Mouse (Mus musculus): Measurements from ENCODE around the gene A3galt2. TPM values are rescaled to one million over a fixed set of nuclear protein-coding genes. Genes with fewer than 3 reads are reported as not detected.

A3galt2 gene
- polyA plus RNA-seq (2012): 0.05 TPM in 1 of 2 replicates, not detected in the other

DNA sequence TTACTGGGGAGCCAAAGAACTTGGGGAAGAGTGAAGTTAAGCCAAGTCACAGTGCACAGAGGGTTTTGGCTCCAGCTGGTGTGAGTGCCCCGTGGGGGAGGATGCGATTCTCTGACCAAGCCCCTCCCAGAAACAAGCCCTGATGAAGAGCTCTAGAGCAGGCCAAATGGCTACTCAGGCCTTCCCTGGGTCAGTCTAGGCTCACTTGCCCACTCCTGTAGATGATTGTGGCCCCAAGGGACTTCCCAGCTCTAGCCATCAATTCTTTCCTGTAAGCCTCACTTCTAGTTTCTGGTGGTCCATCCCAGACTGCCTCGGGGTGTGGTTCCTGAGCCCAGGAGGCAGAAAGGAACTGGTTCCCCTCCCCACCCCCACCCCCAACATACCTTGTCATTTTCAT is at the start of gene A3galt2:
TSS of gene A3galt2 (plus strand) at position 301 of the 400 bp plus-strand sequence.

DNA sequence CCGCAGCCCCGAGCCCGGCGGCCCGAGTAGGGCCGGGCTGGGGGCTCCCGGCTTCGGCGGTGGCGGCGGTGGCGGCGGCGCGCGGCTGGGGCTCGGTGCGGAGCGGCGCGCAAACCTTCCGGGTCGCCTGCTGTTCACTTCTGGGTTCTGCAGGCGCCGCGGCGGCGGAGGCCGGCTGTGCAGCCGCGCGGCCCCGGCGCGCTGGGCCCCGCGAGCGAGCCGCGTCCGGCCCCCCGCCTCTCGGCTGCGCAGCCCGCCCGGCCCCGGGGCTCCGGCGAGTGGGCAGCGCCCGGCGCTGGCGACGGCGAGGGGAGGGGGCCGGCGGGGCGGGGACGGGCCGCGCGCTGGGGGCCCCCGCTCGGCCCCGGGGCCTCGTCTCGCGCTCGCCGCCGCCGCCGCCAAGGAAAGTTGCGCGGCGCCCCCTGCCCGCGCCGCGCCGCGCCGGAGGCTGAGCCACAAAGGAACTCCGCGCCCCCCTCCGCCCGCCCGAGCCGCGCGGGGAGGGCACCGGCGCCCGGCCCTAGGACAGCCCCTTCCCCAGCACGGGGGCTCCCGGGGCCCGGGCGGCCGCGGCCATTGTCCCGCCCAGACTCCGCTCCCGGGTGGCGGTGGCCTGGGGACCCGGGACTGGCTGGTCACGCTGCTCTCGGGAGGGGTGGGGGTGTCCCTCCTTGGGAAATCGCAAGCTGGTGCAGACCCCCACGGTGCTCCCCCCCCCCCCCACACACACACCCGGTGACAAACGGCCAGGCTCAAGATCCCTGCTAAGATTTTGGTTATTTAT is 51.1 kb downstream of the A3galt2 start, which contains the start of gene Zfp362:
TSS of gene Zfp362 (minus strand) at position 3 of the 784 bp plus-strand sequence.

Other genes with a start within 250 kb of the A3galt2 start
- 1.4 and 2.0 TPM in 2 replicates for gene Zscan20, start 145.3 kb upstream of the A3galt2 start, polyA plus RNA-seq (2012)
- gene Tlr12, start 136.7 kb upstream of the A3galt2 start, polyA plus RNA-seq (2012): 0.80 and 1.4 TPM in 2 replicates
- 110 and 115 TPM in 2 replicates for gene Phc2, start 100.7 kb upstream of the A3galt2 start, polyA plus RNA-seq (2012)
- 102 and 113 TPM in 2 replicates for gene Zfp362, start 50.7 kb downstream of the A3galt2 start, polyA plus RNA-seq (2012)
- 2.7 and 3.2 TPM in 2 replicates for gene Trim62, start 128.2 kb downstream of the A3galt2 start, polyA plus RNA-seq (2012)
- gene Azin2, start 207.1 kb downstream of the A3galt2 start, polyA plus RNA-seq (2012): 2.3 and 4.2 TPM in 2 replicates
- gene Ak2, start 236.6 kb downstream of the A3galt2 start, polyA plus RNA-seq (2012): 173 and 212 TPM in 2 replicates

Data from megakaryocyte-erythroid progenitor cell, adult 5 weeks (primary cell).